Mouse (Mus musculus) C2C12 (cell line): ENCODE measurements around the gene Fry. TPM values are rescaled to one million over a fixed set of nuclear protein-coding genes. Genes with fewer than 3 reads are reported as not detected.

Source experiments
- H3K27me3 ChIP-seq: one replicate; pipeline ENCODE4 v1.6.1; 2011; ENCODE audit not compliant: control insufficient read depth, insufficient read depth, insufficient read length
- H3K36me3 ChIP-seq: one replicate; pipeline ENCODE4 v1.6.1; 2011; ENCODE audit not compliant: control insufficient read depth, insufficient read depth
- H3K4me3 ChIP-seq: one replicate; pipeline ENCODE4 v1.5.1; 2011; ENCODE audit warnings: mild to moderate bottlenecking, control low read depth; ENCODE audit not compliant: poor library complexity, insufficient read depth, severe bottlenecking
- H3K79me2 ChIP-seq: one replicate; pipeline ENCODE4 v1.6.1; 2011; ENCODE audit not compliant: control insufficient read depth, insufficient read depth
- H3K79me3 ChIP-seq: one replicate; pipeline ENCODE4 v1.6.1; 2011; ENCODE audit warnings: low read depth, control low read depth
- H3ac ChIP-seq: one replicate; pipeline ENCODE3; 2011; ENCODE audit warnings: low read depth; ENCODE audit not compliant: control insufficient read depth, insufficient read length
- CEBPB ChIP-seq: IDR thresholded peaks from one replicate; pipeline ENCODE4 v1.6.1; 2011; ENCODE audit warnings: low read depth, mild to moderate bottlenecking, control low read depth, moderate library complexity
- CTCF ChIP-seq: IDR thresholded peaks from one replicate; pipeline ENCODE4 v1.5.1; 2011; ENCODE audit not compliant: control insufficient read depth, insufficient read depth, insufficient read length
- FOSL1 ChIP-seq: IDR thresholded peaks from one replicate; pipeline ENCODE4 v1.8.0; 2011; ENCODE audit warnings: mild to moderate bottlenecking, low read length; ENCODE audit not compliant: poor library complexity, insufficient read depth, severe bottlenecking
- MAX ChIP-seq: IDR thresholded peaks from one replicate; pipeline ENCODE4 v1.6.1; 2011; ENCODE audit warnings: mild to moderate bottlenecking, control low read depth
- MYOD1 ChIP-seq: IDR thresholded peaks from one replicate; pipeline ENCODE4 v1.6.1; 2011; ENCODE audit warnings: low read depth; ENCODE audit not compliant: control insufficient read depth, insufficient read length
- MYOG ChIP-seq: IDR thresholded peaks from one replicate; pipeline ENCODE4 v1.6.1; 2011; ENCODE audit not compliant: control insufficient read depth, insufficient read length; ENCODE audit errors: extremely low read depth
- USF1 ChIP-seq: IDR thresholded peaks from one replicate; pipeline ENCODE4 v1.6.1; 2011; ENCODE audit warnings: low read depth, mild to moderate bottlenecking, control low read depth, moderate library complexity
- long read RNA-seq, 2 experiments: library from polyadenylated mRNA; unstranded; transcript quantifications; one replicate each; pipeline ENCODE4 v2.0.0; 2019 to 2020
- polyA plus RNA-seq: library from polyadenylated mRNA; unstranded; fragments of >200 nt; fragmentation: generic; extraction: Trizol; gene quantifications from one replicate; pipeline ENCODE4 v1.2.1, GENCODE M21; 2012; ENCODE audit warnings: missing spikeins

Fry gene
- polyA plus RNA-seq: 0.25 TPM
- long read RNA-seq, experiment 1, partial matches to known transcripts: 0 of 1 reads
- long read RNA-seq, experiment 1, other reads (novel, unspliced or antisense): 1 of 1 reads
- long read RNA-seq, experiment 2, partial matches to known transcripts: 1 of 2 reads
- long read RNA-seq, experiment 2, other reads (novel, unspliced or antisense): 1 of 2 reads

GRCm38 (mm10) chr5:150118455-150119241 lies at the start of gene Fry:
Gene Fry (plus strand): TSS chr5:150118645.
- H3K36me3 ChIP-seq: no peaks in the 10 kb centered on the region
- H3K79me2 ChIP-seq: no peaks in the 10 kb centered on the region
- no peaks in the 10 kb centered on the region for H3K79me3 ChIP-seq
- no peak within 1 kb of the TSS for H3ac ChIP-seq
- no peak within 1 kb of the TSS for H3K4me3 ChIP-seq
- TF ChIP-seq CTCF (no peak), CEBPB (no peak), MAX (no peak), MYOD1 (no peak), USF1 (no peak)
- no peaks in the 10 kb centered on the region for H3K27me3 ChIP-seq

DNA sequence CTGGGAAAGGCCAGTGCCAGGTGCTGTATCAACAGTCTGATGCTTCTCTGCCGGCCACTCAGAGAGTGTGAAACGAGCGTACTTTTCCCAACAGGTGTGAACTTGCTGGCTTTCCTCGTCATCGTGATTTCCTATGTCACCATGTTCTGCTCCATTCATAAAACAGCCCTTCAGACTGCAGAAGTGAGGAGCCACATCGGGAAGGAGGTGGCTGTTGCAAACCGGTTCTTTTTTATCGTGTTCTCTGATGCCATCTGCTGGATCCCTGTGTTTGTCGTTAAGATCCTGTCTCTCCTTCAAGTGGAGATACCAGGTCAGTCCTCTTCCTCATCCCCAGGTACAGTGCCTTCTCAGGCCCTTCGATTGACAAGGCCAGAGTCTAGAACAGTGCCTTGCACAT lies 48.4 kb upstream of the Fry start:
- Histone ChIP-seq H3K79me2 (no peaks in the 10 kb centered on the region), H3K36me3 (no peaks in the 10 kb centered on the region), H3K4me3 (no peak overlapping the region), H3ac (no peak overlapping the region), H3K27me3 (no peaks in the 10 kb centered on the region), H3K79me3 (no peaks in the 10 kb centered on the region)
- TF ChIP-seq MYOG: no peak
- TF ChIP-seq FOSL1: no peak

- Histone ChIP-seq H3K4me3 (no peak overlapping the region), H3ac (no peak overlapping the region)
Measured at GRCm38 (mm10) chr5:150071738-150072137, 46.7 kb upstream of the Fry start.

DNA sequence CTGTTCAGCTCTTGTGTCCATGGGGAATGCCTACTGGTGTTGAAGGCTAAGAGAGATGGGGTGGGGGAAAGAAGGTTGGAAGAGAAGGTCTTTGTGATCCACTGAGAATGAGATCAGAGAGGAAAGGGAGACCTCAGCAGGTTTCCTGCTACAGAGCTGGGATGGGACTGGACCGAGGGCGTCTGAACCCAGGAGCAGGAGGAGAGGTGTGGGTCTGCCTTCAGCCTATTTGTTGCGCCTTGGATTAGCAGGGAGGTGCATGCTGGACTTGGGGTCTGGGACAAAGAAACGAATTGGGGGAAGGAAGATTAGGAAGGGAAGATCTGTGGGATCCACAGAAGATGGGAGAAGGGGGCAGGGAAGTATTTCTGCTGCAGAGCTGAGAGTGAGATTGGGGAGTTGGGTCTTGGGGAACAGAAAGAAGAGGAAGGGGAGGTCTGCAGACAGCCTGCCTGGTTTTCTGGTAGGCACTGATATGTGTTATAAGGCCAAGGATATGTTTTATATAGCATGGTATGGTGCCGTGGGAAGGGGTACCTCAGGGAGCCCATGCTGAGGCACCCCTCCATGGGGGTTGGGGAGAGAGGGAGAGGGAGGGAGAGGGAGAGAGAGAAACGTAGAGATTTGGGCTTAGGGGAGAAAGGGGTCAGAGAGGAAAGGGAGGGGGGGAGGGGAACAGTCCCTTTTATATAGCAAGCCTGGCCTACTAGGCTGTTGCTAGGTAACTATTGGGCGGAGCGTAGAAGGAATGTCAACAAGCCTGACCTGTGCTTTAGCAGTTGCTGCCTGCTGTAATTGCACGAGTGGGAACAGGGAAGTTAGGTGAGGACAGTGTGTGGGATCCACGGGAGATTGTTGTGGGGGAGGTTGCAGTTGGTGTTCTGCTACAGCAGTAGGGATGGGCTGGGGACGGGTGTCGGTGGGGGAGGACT lies 38.3 kb upstream of the Fry start:
- Histone ChIP-seq H3K4me3 (no peak overlapping the region), H3ac (no peak overlapping the region), H3K79me3 (no peaks in the 10 kb centered on the region), H3K79me2 (no peaks in the 10 kb centered on the region), H3K27me3 (no peaks in the 10 kb centered on the region), H3K36me3 (no peaks in the 10 kb centered on the region)
- no peak for TF ChIP-seq CEBPB
- no peak for TF ChIP-seq USF1
- no peak for TF ChIP-seq FOSL1
- TF ChIP-seq MYOG: no peak
- no peak for TF ChIP-seq MAX
- TF ChIP-seq CTCF: no peak
- TF ChIP-seq MYOD1: no peak

More at GRCm38 (mm10) chr5:150071738-150072137, 46.7 kb upstream of the Fry start:
- H3K27me3 ChIP-seq: no peaks in the 10 kb centered on the region
- H3K36me3 ChIP-seq: no peaks in the 10 kb centered on the region
- TF ChIP-seq MYOD1: no peak
- TF ChIP-seq MYOG: no peak
- TF ChIP-seq FOSL1: no peak
- no peak for TF ChIP-seq CTCF
- TF ChIP-seq USF1: no peak
- TF ChIP-seq CEBPB: no peak
- TF ChIP-seq MAX: no peak
- no peaks in the 10 kb centered on the region for H3K79me3 ChIP-seq
- H3K79me2 ChIP-seq: no peaks in the 10 kb centered on the region

- Histone ChIP-seq H3K79me3 (no peaks in the 10 kb centered on the region), H3K79me2 (no peaks in the 10 kb centered on the region), H3K4me3 (no peak overlapping the region), H3ac (no peak overlapping the region), H3K27me3 (no peaks in the 10 kb centered on the region), H3K36me3 (no peaks in the 10 kb centered on the region)
- TF ChIP-seq MYOD1 (no peak), MYOG (no peak), MAX (no peak), CEBPB (no peak), USF1 (no peak), FOSL1 (no peak), CTCF (no peak)
Measured at GRCm38 (mm10) chr5:150082696-150083095, 35.7 kb upstream of the Fry start.

GRCm38 (mm10) chr5:150083190-150083589 lies 35.3 kb upstream of the Fry start:
- H3K27me3 ChIP-seq: no peaks in the 10 kb centered on the region
- TF ChIP-seq MAX: no peak
- no peak for TF ChIP-seq FOSL1
- TF ChIP-seq MYOD1: no peak
- TF ChIP-seq CEBPB: no peak
- TF ChIP-seq USF1: no peak
- no peak for TF ChIP-seq CTCF
- no peak for TF ChIP-seq MYOG
- H3K36me3 ChIP-seq: no peaks in the 10 kb centered on the region
- H3K79me2 ChIP-seq: no peaks in the 10 kb centered on the region
- no peaks in the 10 kb centered on the region for H3K79me3 ChIP-seq
- H3ac ChIP-seq: no peak overlapping the region
- H3K4me3 ChIP-seq: no peak overlapping the region
